Mouse (Mus musculus) embryonic facial prominence, embryonic 15.5 days (tissue): Measurements from ENCODE around the gene E130114P18Rik. TPM values are rescaled to one million over a fixed set of nuclear protein-coding genes. Genes with fewer than 3 reads are reported as not detected.
A peak's percentile ranks its signal among the peaks of the same experiment; 100 is the strongest.

Source experiments
- ATAC-seq: fragments of 200-750 bp; cut with Nextera tagmentation; 2 replicates; pipeline ENCODE4 v1.8.0; 2017; ENCODE audit warnings: low read depth, moderate TSS enrichment; ENCODE audit not compliant: insufficient number of reproducible peaks, low FRiP score, low TSS enrichment
- H3K27ac ChIP-seq: fragments of 300-500 bp; sonication (generic); replicated peaks from 2 replicates; pipeline ENCODE4 v1.5.1; 2015; ENCODE audit warnings: mild to moderate bottlenecking, inconsistent platforms
- H3K27me3 ChIP-seq: fragments of 300-500 bp; sonication (generic); 2 replicates; pipeline ENCODE4 v1.6.1; 2015; ENCODE audit warnings: inconsistent platforms
- H3K36me3 ChIP-seq: fragments of 300-500 bp; sonication (generic); 2 replicates; pipeline ENCODE4 v1.6.1; 2015; ENCODE audit warnings: mild to moderate bottlenecking, inconsistent platforms
- H3K4me1 ChIP-seq: fragments of 300-500 bp; sonication (generic); 2 replicates; pipeline ENCODE4 v1.6.1; 2015; ENCODE audit warnings: inconsistent platforms
- H3K4me2 ChIP-seq: fragments of 300-500 bp; sonication (generic); replicated peaks from 2 replicates; pipeline ENCODE4 v1.6.1; 2015; ENCODE audit warnings: mild to moderate bottlenecking, inconsistent platforms
- H3K4me3 ChIP-seq: fragments of 300-500 bp; sonication (generic); replicated peaks from 2 replicates; pipeline ENCODE4 v1.5.1; 2015; ENCODE audit warnings: mild to moderate bottlenecking, inconsistent platforms
- H3K9ac ChIP-seq: fragments of 300-500 bp; sonication (generic); 2 replicates; pipeline ENCODE4 v1.6.1; 2015; ENCODE audit warnings: inconsistent platforms
- H3K9me3 ChIP-seq: fragments of 300-500 bp; sonication (generic); replicated peaks from 2 replicates; pipeline ENCODE4 v1.6.1; 2016; ENCODE audit warnings: inconsistent platforms
- WGBS: fragments of 180-500 bp; shearing (Covaris S2); methylation state at CpG from one replicate; pipeline ENCODE4 v1.1.7; 2015; 5-methylcytosine and 5-hydroxymethylcytosine counted together
- polyA plus RNA-seq: library from polyadenylated mRNA; unstranded; fragments of >200 nt; fragmentation: Nextera tagmentation; extraction: Ambion mirVana; gene quantifications from 2 replicates; pipeline ENCODE4 v1.2.1, GENCODE M21; 2015

E130114P18Rik gene
- polyA plus RNA-seq, 1 experiment from 2014 or later = 4.2 TPM

GRCm38 (mm10) chr4:97783073-97783879 is 5.4 kb upstream of the E130114P18Rik start:
- Histone ChIP-seq H3K9me3 (no peaks in the 10 kb centered on the region), H3K27ac (no peak overlapping the region), H3K4me3 (no peak overlapping the region), H3K4me2 (no peak overlapping the region), H3K9ac (no peak overlapping the region), H3K36me3 (peaks cover 23% of the 10 kb centered on the region), H3K27me3 (no peaks in the 10 kb centered on the region), H3K4me1 (peaks cover 14% of the 10 kb centered on the region)
- WGBS = 93% methylated on average over 26 of the region's 26 CpGs
- ATAC-seq = no peak

- peaks cover 21% of the 10 kb centered on the region for H3K36me3 ChIP-seq
- WGBS = 91% methylated on average over 6 of the region's 6 CpGs
- H3K4me2 ChIP-seq = no peak overlapping the region
- no peaks in the 10 kb centered on the region for H3K27me3 ChIP-seq
- H3K4me1 ChIP-seq = peaks cover 13% of the 10 kb centered on the region
- ATAC-seq = no peak
- H3K9me3 ChIP-seq = no peaks in the 10 kb centered on the region
- no peak overlapping the region for H3K27ac ChIP-seq
- no peak overlapping the region for H3K9ac ChIP-seq
- no peak overlapping the region for H3K4me3 ChIP-seq
Measured at GRCm38 (mm10) chr4:97782497-97782896, 4.6 kb upstream of the E130114P18Rik start.

GRCm38 (mm10) chr4:97782069-97782468 is 4.2 kb upstream of the E130114P18Rik start:
- Histone ChIP-seq H3K4me3 (no peak overlapping the region), H3K27me3 (no peaks in the 10 kb centered on the region), H3K4me1 (peaks cover 10% of the 10 kb centered on the region), H3K27ac (no peak overlapping the region), H3K9me3 (no peaks in the 10 kb centered on the region), H3K9ac (no peak overlapping the region), H3K4me2 (no peak overlapping the region), H3K36me3 (peaks cover 16% of the 10 kb centered on the region)
- 89% methylated on average over 3 of the region's 3 CpGs for WGBS
- ATAC-seq = no peak

GRCm38 (mm10) chr4:97780666-97781435 is 3.0 kb upstream of the E130114P18Rik start:
- Histone ChIP-seq H3K36me3 (peaks cover 16% of the 10 kb centered on the region), H3K27me3 (no peaks in the 10 kb centered on the region), H3K4me1 (peaks cover 18% of the 10 kb centered on the region), H3K4me2 (0 out of 2 replicates have a peak overlapping the region, but pooled peaks have one; percentile 8), H3K9ac (no peak overlapping the region), H3K4me3 (peak overlapping the region; percentile 4; the same call in 1 of the 2 replicates), H3K27ac (no peak overlapping the region), H3K9me3 (no peaks in the 10 kb centered on the region)
- ATAC-seq = no peak
- WGBS = 65% methylated on average over 7 of the region's 7 CpGs

- peak overlapping the region; percentile 83 for H3K4me3 ChIP-seq
- ATAC-seq = no peak
- H3K9me3 ChIP-seq = no peaks in the 10 kb centered on the region
- no peaks in the 10 kb centered on the region for H3K27me3 ChIP-seq
- WGBS = 46% methylated on average over 7 of the region's 7 CpGs
- H3K27ac ChIP-seq = peak overlapping the region; percentile 97
- H3K9ac ChIP-seq = no peak overlapping the region
- peaks cover 16% of the 10 kb centered on the region for H3K36me3 ChIP-seq
- peak overlapping the region; percentile 76 for H3K4me2 ChIP-seq
- peaks cover 13% of the 10 kb centered on the region; the same call in 1 of the 2 replicates for H3K4me1 ChIP-seq
Measured at GRCm38 (mm10) chr4:97780024-97780423, 2.1 kb upstream of the E130114P18Rik start.

GRCm38 (mm10) chr4:97779003-97779930 is 1.4 kb upstream of the E130114P18Rik start:
- no peak for ATAC-seq
- H3K4me3 ChIP-seq = peak overlapping the region; percentile 83
- 19% methylated on average over 18 of the region's 18 CpGs for WGBS

GRCm38 (mm10) chr4:97778211-97779002 is 529 bp upstream of the E130114P18Rik start:
- no peaks in the 10 kb centered on the region for H3K9me3 ChIP-seq
- H3K4me2 ChIP-seq = peak overlapping the region; percentile 76
- no peaks in the 10 kb centered on the region for H3K27me3 ChIP-seq
- peak; percentile 22; the same call in 1 of the 2 replicates for ATAC-seq
- under 1% methylated on average over 94 of the region's 94 CpGs for WGBS
- H3K27ac ChIP-seq = peak overlapping the region; percentile 97
- peaks cover 6% of the 10 kb centered on the region for H3K36me3 ChIP-seq
- H3K9ac ChIP-seq = peak overlapping the region; percentile 97
- peaks cover 24% of the 10 kb centered on the region for H3K4me1 ChIP-seq
- H3K4me3 ChIP-seq = peak overlapping the region; percentile 83

More at GRCm38 (mm10) chr4:97779003-97779930, 1.4 kb upstream of the E130114P18Rik start:
- H3K27ac ChIP-seq = peak overlapping the region; percentile 97
- no peaks in the 10 kb centered on the region for H3K27me3 ChIP-seq
- H3K9ac ChIP-seq = peak overlapping the region; percentile 97
- H3K9me3 ChIP-seq = no peaks in the 10 kb centered on the region
- H3K36me3 ChIP-seq = peaks cover 15% of the 10 kb centered on the region
- peaks cover 17% of the 10 kb centered on the region for H3K4me1 ChIP-seq
- peak overlapping the region; percentile 76 for H3K4me2 ChIP-seq

GRCm38 (mm10) chr4:97777081-97777705 is 685 bp downstream of the E130114P18Rik start:
- H3K4me2 ChIP-seq = peak overlapping the region; percentile 76
- H3K27ac ChIP-seq = peak overlapping the region; percentile 97
- H3K36me3 ChIP-seq = no peaks in the 10 kb centered on the region
- H3K9ac ChIP-seq = peak overlapping the region; percentile 97
- ATAC-seq = peak; percentile 53
- H3K4me1 ChIP-seq = peaks cover 26% of the 10 kb centered on the region
- peak overlapping the region; percentile 83 for H3K4me3 ChIP-seq
- no peaks in the 10 kb centered on the region for H3K27me3 ChIP-seq
- under 1% methylated on average over 48 of the region's 77 CpGs for WGBS
- no peaks in the 10 kb centered on the region for H3K9me3 ChIP-seq

GRCm38 (mm10) chr4:97776388-97777080 is 1.3 kb downstream of the E130114P18Rik start:
- Histone ChIP-seq H3K9ac (peak overlapping the region; percentile 97), H3K4me2 (peak overlapping the region; percentile 76), H3K36me3 (no peaks in the 10 kb centered on the region), H3K27me3 (no peaks in the 10 kb centered on the region), H3K4me3 (peak overlapping the region; percentile 83), H3K4me1 (peaks cover 26% of the 10 kb centered on the region), H3K9me3 (no peaks in the 10 kb centered on the region), H3K27ac (peak overlapping the region; percentile 97)
- ATAC-seq = no peak
- WGBS = under 1% methylated on average over 10 of the region's 10 CpGs
